Mouse (Mus musculus) CH12.LX (cell line): ENCODE measurements at regions not wholly inside any gene's neighbourhood (a gene's known extent, or its start where the extent isn't known, plus 50 kb on each side); places are given as distances from the start of the nearest gene placed in this dataset.

ENCODE experiments used
- CHD2 ChIP-seq: IDR thresholded peaks from 2 replicates; pipeline ENCODE4 v1.6.1; 2011; ENCODE audit warnings: low read length, improper control_type of control experiment
- ETS1 ChIP-seq: conservative IDR thresholded peaks from 2 replicates; pipeline ENCODE4 v1.6.1; 2012; ENCODE audit warnings: low read depth, mild to moderate bottlenecking, inconsistent platforms, low read length, improper control_type of control experiment, moderate library complexity

GRCm38 (mm10) chr12:51190754-51191153, 157.1 kb upstream of the G2e3 start:
- no peak for TF ChIP-seq ETS1
- no peak for TF ChIP-seq CHD2
